Comparison of ENCODE assay signal across 12 mouse cellular contexts in the genomic region with DNA sequence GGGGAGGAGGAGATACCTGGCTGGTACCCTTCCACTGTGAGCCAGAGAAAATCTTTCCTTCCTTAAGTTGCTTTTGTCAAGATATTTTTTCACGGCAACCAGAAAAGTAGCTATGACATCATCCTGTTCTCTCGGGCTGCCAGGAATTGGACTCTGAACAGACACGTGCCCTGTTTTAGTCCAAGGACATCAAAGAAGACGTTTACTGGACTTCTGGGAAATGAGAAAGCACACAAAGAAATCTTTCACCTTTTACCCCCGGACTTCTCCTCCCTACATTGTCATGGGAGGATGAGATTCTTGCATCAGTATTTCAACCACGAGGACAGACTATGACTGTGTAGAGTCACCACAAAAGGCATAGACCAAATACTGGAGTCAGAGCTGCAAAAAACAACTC. TPM values are rescaled to one million over a fixed set of nuclear protein-coding genes. Genes with fewer than 3 reads are reported as not detected.
DNase-seq lines count a peak whose midpoint lies in the region; ATAC-seq and TF ChIP-seq lines count a peak whose summit lies in the region.
"Had no signal": no experiment of that assay in that cellular context is flagged by ENCODE, and none has a peak within 500 bp of the region (broad histone marks: within the 10 kb centered on the region; RNA-seq: fewer than 3 reads in every experiment).

No protein-coding gene starts in this region.

- no peaks in the 10 kb centered on the region for H3K27me3 ChIP-seq in liver, adult 2 months (ENCODE audit: control insufficient read depth, insufficient read depth, low read length)
- no peaks in the 10 kb centered on the region; the same call in 1 of the 2 replicates for H3K27me3 ChIP-seq in liver, embryonic 12.5 days (replicated peaks)
- H3K27me3 ChIP-seq in stomach, embryonic 14.5 days (ENCODE audit: control insufficient read depth, insufficient read depth, low read length), result no peaks in the 10 kb centered on the region
- H3K27me3 ChIP-seq: hindbrain, embryonic 12.5 days had no signal

- no peak for TF ChIP-seq POLR2A in liver, adult 2 months (IDR thresholded peaks at IDR 0.05; ENCODE audit: extremely low read depth, insufficient read depth, low read length)

- intact Hi-C loops in gastrocnemius, adult 2 months (cut with DNase I), result loop anchor here (10.0 kb wide), 1 partner anchor 173 kb away; no protein-coding TSS in a partner anchor
- intact Hi-C loops in gastrocnemius, postnatal 36 days (cut with DNase I), result no loop called here

- peaks cover 32% of the 10 kb centered on the region for H3K36me3 ChIP-seq in liver, adult 2 months (ENCODE audit: control insufficient read depth, insufficient read depth, low read length)
- no peaks in the 10 kb centered on the region for H3K36me3 ChIP-seq in liver, embryonic 12.5 days
- H3K36me3 ChIP-seq in stomach, embryonic 14.5 days (ENCODE audit: control insufficient read depth, insufficient read depth, low read length), result no peaks in the 10 kb centered on the region
- H3K36me3 ChIP-seq: hindbrain, embryonic 12.5 days had no signal

- peak overlapping the region; percentile 56 for H3K27ac ChIP-seq in gastrocnemius, adult 2 months
- peak overlapping the region; percentile 5; the same call in 1 of the 2 replicates for H3K27ac ChIP-seq in liver, adult 2 months (replicated peaks; ENCODE audit: insufficient read depth, low read depth, low read length)
- no peak overlapping the region for H3K27ac ChIP-seq in liver, embryonic 12.5 days
- H3K27ac ChIP-seq in brown adipose tissue, adult 24 weeks (replicated peaks; ENCODE audit: low read depth, low read length), result peak overlapping the region; percentile 23; the same call in 1 of the 2 replicates
- H3K27ac ChIP-seq in stomach, embryonic 14.5 days (ENCODE audit: low read length), result peak overlapping the region; percentile 77; the same call in 1 of the 2 replicates
- H3K27ac ChIP-seq: hindbrain, embryonic 12.5 days had no signal

- 2% methylated on average over 6 of the region's 6 CpGs for WGBS in liver, adult 2 months
- WGBS in liver, embryonic 12.5 days (ENCODE audit: insufficient replicate concordance), result 42% methylated on average over 6 of the region's 6 CpGs
- 33% methylated on average over 6 of the region's 6 CpGs for WGBS in stomach, embryonic 14.5 days

- peaks cover 12% of the 10 kb centered on the region for H3K4me1 ChIP-seq in liver, adult 2 months (ENCODE audit: control insufficient read depth, insufficient read depth, low read length)
- no peaks in the 10 kb centered on the region for H3K4me1 ChIP-seq in liver, embryonic 12.5 days
- H3K4me1 ChIP-seq in brown adipose tissue, adult 24 weeks (ENCODE audit: control insufficient read depth, insufficient read depth, insufficient read length, low read length), result peaks cover 16% of the 10 kb centered on the region; the same call in 1 of the 2 replicates
- peaks cover 7% of the 10 kb centered on the region; the same call in 1 of the 2 replicates for H3K4me1 ChIP-seq in stomach, embryonic 14.5 days (ENCODE audit: control insufficient read depth, insufficient read depth, low read length)

- ATAC-seq in liver, embryonic 12.5 days, result no peak
- 0 out of 2 replicates have a peak, but pooled peaks have one; percentile 23 for ATAC-seq in stomach, embryonic 14.5 days (ENCODE audit: insufficient number of reproducible peaks, insufficient read depth, low FRiP score, low read depth)

- TF ChIP-seq CTCF in gastrocnemius, adult 2 months (IDR thresholded peaks at IDR 0.05), result no peak
- TF ChIP-seq CTCF in liver, adult 2 months (IDR thresholded peaks at IDR 0.05; ENCODE audit: low read depth, low read length), result no peak

- H3K4me3 ChIP-seq in gastrocnemius, adult 2 months, result no peak overlapping the region
- H3K4me3 ChIP-seq in liver, adult 2 months (ENCODE audit: insufficient read depth, low read depth, low read length), result no peak overlapping the region
- no peak overlapping the region for H3K4me3 ChIP-seq in liver, embryonic 12.5 days
- no peak overlapping the region for H3K4me3 ChIP-seq in brown adipose tissue, adult 24 weeks (ENCODE audit: insufficient read depth, low read depth, low read length)
- H3K4me3 ChIP-seq in stomach, embryonic 14.5 days (ENCODE audit: low read depth, low read length), result no peak overlapping the region
- H3K4me3 ChIP-seq: erythroblast, embryonic 14.5 days; hindbrain, embryonic 12.5 days had no signal

- H3K9me3 ChIP-seq in liver, embryonic 12.5 days (replicated peaks), result no peaks in the 10 kb centered on the region
- H3K9me3 ChIP-seq in stomach, embryonic 14.5 days (ENCODE audit: control insufficient read depth, low read depth, low read length), result no peaks in the 10 kb centered on the region
- H3K9me3 ChIP-seq: hindbrain, embryonic 12.5 days had no signal

- H3K79me2 ChIP-seq in liver, adult 2 months (ENCODE audit: control insufficient read depth, insufficient read depth, low read length), result no peaks in the 10 kb centered on the region

- no peak overlapping the region for H3K9ac ChIP-seq in liver, adult 2 months (ENCODE audit: low read depth, low read length)
- H3K9ac ChIP-seq in liver, embryonic 12.5 days, result no peak overlapping the region
- H3K9ac ChIP-seq in stomach, embryonic 14.5 days (replicated peaks; ENCODE audit: low read depth, low read length), result no peak overlapping the region
- H3K9ac ChIP-seq: hindbrain, embryonic 12.5 days had no signal

- no peak for DNase-seq in gastrocnemius, adult 2 months
- no peak for DNase-seq in gastrocnemius, postnatal 36 days
- DNase-seq in liver, adult 2 months (ENCODE audit: extremely low read depth, low read depth, low spot score), result peak; percentile 73
- DNase-seq in spleen, postnatal 14 days (ENCODE audit: low spot score in 2 of 2), result no peak
- no peak for DNase-seq in thymus, postnatal 14 days

- H3K4me2 ChIP-seq in liver, embryonic 12.5 days, result no peak overlapping the region
- no peak overlapping the region for H3K4me2 ChIP-seq in stomach, embryonic 14.5 days (replicated peaks; ENCODE audit: low read depth, low read length)
- H3K4me2 ChIP-seq: hindbrain, embryonic 12.5 days had no signal

RNA-seq across cellular contexts. Expression of gene Hspb8, which starts 14.7 kb away (rescaled TPM):
- total RNA-seq in gastrocnemius, adult 2 months (2021), result 100 to 1,000 TPM; 234 to 341 TPM
- 100 to 1,000 TPM; 212 to 260 TPM for total RNA-seq in gastrocnemius, postnatal 36 days (2021)
- total RNA-seq in liver, adult 2 months (2014; rRNA removed), result 149 and 164 TPM in 2 replicates
- polyA plus RNA-seq in liver, adult 2 months (2012; rRNA removed), result 216 and 232 TPM in 2 replicates
- 1.2 and 1.5 TPM in 2 replicates for polyA plus RNA-seq in liver, embryonic 12.5 days (2016; fragmentation: Nextera tagmentation; extraction: Ambion mirVana)
- 113 and 121 TPM in 2 replicates for polyA plus RNA-seq in brown adipose tissue, adult 24 weeks (2012; ENCODE audit: insufficient read depth, insufficient read length, missing spikeins)
- polyA plus RNA-seq in stomach, embryonic 14.5 days (2014; fragmentation: Nextera tagmentation; extraction: Ambion mirVana), result 27.4 and 30.5 TPM in 2 replicates
- total RNA-seq: megakaryocyte-erythroid progenitor cell, adult 5-6 weeks; neutrophil, adult 5-6 weeks had no signal
- polyA plus RNA-seq: erythroblast, embryonic 14.5 days had no signal

Comparison
In these comparisons a context has a peak if more than half of its experiments do, and no peak if none do; other contexts are left out.
1. RNA of gene Hspb8, which starts 14.7 kb away (polyA plus RNA-seq): 216 to 232 TPM in liver, adult 2 months, 113 to 121 TPM in brown adipose tissue, adult 24 weeks and 27.4 to 30.5 TPM in stomach, embryonic 14.5 days; 1.2 to 1.5 TPM in liver, embryonic 12.5 days; every median in the first group is over 10 times any median in the second.